Mouse (Mus musculus) embryo, embryonic 11 days (tissue): ENCODE results near the gene Cul9.
"Not testable (repeated sequence)": the region's sequence is repeated elsewhere in the genome, so short reads cannot be mapped to it uniquely, and the experiment has no call there.

Experiments used
- DNase-seq: peaks from one replicate; pipeline ENCODE4 v3.0.0-alpha.2; 2015

Gene Cul9

GRCm38 (mm10) chr17:46545813-46546564 is at the start of gene Cul9:
Gene Cul9, minus strand, starts transcription at chr17:46546388.
- peak; percentile 80 for DNase-seq

- no peak for DNase-seq
These were observed 49.1 kb upstream of the Cul9 start for GRCm38 (mm10) chr17:46595336-46595735.

- peak; percentile 52 for DNase-seq
These were observed 48.4 kb upstream of the Cul9 start for GRCm38 (mm10) chr17:46594606-46595005.

- no peak for DNase-seq
These were observed 46.9 kb upstream of the Cul9 start for GRCm38 (mm10) chr17:46593124-46593523.

- no peak for DNase-seq
These were observed 45.2 kb upstream of the Cul9 start for GRCm38 (mm10) chr17:46591406-46591805.

- no peak for DNase-seq
These were observed 44.3 kb upstream of the Cul9 start for GRCm38 (mm10) chr17:46590439-46590838.

- DNase-seq: no peak
These were observed 43.6 kb upstream of the Cul9 start for GRCm38 (mm10) chr17:46589635-46590314.

- DNase-seq: no peak
These were observed 42.7 kb upstream of the Cul9 start for GRCm38 (mm10) chr17:46588913-46589312.

- no peak for DNase-seq
These were observed 42.0 kb upstream of the Cul9 start for GRCm38 (mm10) chr17:46588173-46588572.

GRCm38 (mm10) chr17:46586327-46586726 is 40.1 kb upstream of the Cul9 start:
- DNase-seq: no peak

- peak; percentile 40 for DNase-seq
These were observed 32.5 kb upstream of the Cul9 start for GRCm38 (mm10) chr17:46578650-46579049.

GRCm38 (mm10) chr17:46576070-46576469 is 29.9 kb upstream of the Cul9 start:
- DNase-seq: no peak

- no peak for DNase-seq
These were observed 28.3 kb upstream of the Cul9 start for GRCm38 (mm10) chr17:46574535-46574934.

- DNase-seq: no peak
These were observed 24.8 kb upstream of the Cul9 start for GRCm38 (mm10) chr17:46571005-46571404.

GRCm38 (mm10) chr17:46559146-46559545 is 13.0 kb upstream of the Cul9 start:
- no peak for DNase-seq

- no peak for DNase-seq
These were observed 12.0 kb upstream of the Cul9 start for GRCm38 (mm10) chr17:46558151-46558550.

- DNase-seq: not testable (repeated sequence)
These were observed 11.1 kb upstream of the Cul9 start for GRCm38 (mm10) chr17:46557321-46557720.

- DNase-seq: peak; percentile 82
These were observed 10.4 kb upstream of the Cul9 start for GRCm38 (mm10) chr17:46556584-46556945.

GRCm38 (mm10) chr17:46555673-46556583 is 9.7 kb upstream of the Cul9 start, which contains the start of gene Srf:
Gene Srf, minus strand, starts transcription at chr17:46556175.
- peak; percentile 99 for DNase-seq

GRCm38 (mm10) chr17:46554977-46555672 is 8.9 kb upstream of the Cul9 start:
- DNase-seq: peak; percentile 66

- DNase-seq: no peak
These were observed 8.4 kb upstream of the Cul9 start for GRCm38 (mm10) chr17:46554646-46554976.

GRCm38 (mm10) chr17:46553926-46554325 is 7.7 kb upstream of the Cul9 start:
- no peak for DNase-seq

GRCm38 (mm10) chr17:46553469-46553868 is 7.3 kb upstream of the Cul9 start:
- DNase-seq: no peak
